In genomic region chr11:43783772-43784171, GRCm38 (mm10) we compare ENCODE assay signal across 8 mouse cellular contexts. TPM values are rescaled to one million over a fixed set of nuclear protein-coding genes. Genes with fewer than 3 reads are reported as not detected.
A peak's percentile ranks its signal among the peaks of the same experiment; 100 is the strongest.
DNase-seq lines count a peak whose midpoint lies in the region; ATAC-seq and TF ChIP-seq lines count a peak whose summit lies in the region.

No protein-coding gene starts in this region.

- TF ChIP-seq CTCF in kidney, postnatal 0 days (IDR thresholded peaks at IDR 0.05; ENCODE audit: low read depth), result peak; percentile 92

- H3K4me3 ChIP-seq in kidney, postnatal 0 days (replicated peaks; ENCODE audit: low read depth, low read length), result no peak overlapping the region
- H3K4me3 ChIP-seq in limb, embryonic 14.5 days (replicated peaks; ENCODE audit: low read length), result no peak overlapping the region
- no peak overlapping the region for H3K4me3 ChIP-seq in neural tube, embryonic 12.5 days

- H3K4me2 ChIP-seq in kidney, postnatal 0 days (ENCODE audit: low read length), result no peak overlapping the region
- no peak overlapping the region for H3K4me2 ChIP-seq in limb, embryonic 14.5 days (replicated peaks; ENCODE audit: low read depth, low read length, severe bottlenecking)
- no peak overlapping the region for H3K4me2 ChIP-seq in neural tube, embryonic 12.5 days (replicated peaks)

- no peak overlapping the region for H3K27ac ChIP-seq in kidney, postnatal 0 days
- no peak overlapping the region for H3K27ac ChIP-seq in limb, embryonic 14.5 days (replicated peaks; ENCODE audit: low read depth, low read length)
- no peak overlapping the region for H3K27ac ChIP-seq in neural tube, embryonic 12.5 days

- no peak overlapping the region for H3K9ac ChIP-seq in kidney, postnatal 0 days (ENCODE audit: low read depth, low read length)
- no peak overlapping the region for H3K9ac ChIP-seq in limb, embryonic 14.5 days (ENCODE audit: low read depth, low read length, severe bottlenecking)
- H3K9ac ChIP-seq in neural tube, embryonic 12.5 days, result no peak overlapping the region

- H3K27me3 ChIP-seq in kidney, postnatal 0 days (ENCODE audit: insufficient read depth, low read length), result no peaks in the 10 kb centered on the region
- H3K27me3 ChIP-seq in limb, embryonic 14.5 days (ENCODE audit: control insufficient read depth, insufficient read depth, low read length), result no peaks in the 10 kb centered on the region
- H3K27me3 ChIP-seq in neural tube, embryonic 12.5 days (replicated peaks), result no peaks in the 10 kb centered on the region

- ATAC-seq in granulocyte monocyte progenitor cell, adult 5-6 weeks (replicated peaks; ENCODE audit: poor library complexity, severe bottlenecking), result peak; percentile 74
- ATAC-seq in kidney, postnatal 0 days (replicated peaks; ENCODE audit: low FRiP score, low read depth), result peak; percentile 66
- ATAC-seq in limb, embryonic 14.5 days (ENCODE audit: low FRiP score, low read depth), result no peak; the same call in 1 of the 2 replicates
- peak; percentile 71 for ATAC-seq in neural tube, embryonic 12.5 days (ENCODE audit: low FRiP score, low read depth)

- no peaks in the 10 kb centered on the region for H3K36me3 ChIP-seq in kidney, postnatal 0 days (ENCODE audit: insufficient read depth, low read length)
- H3K36me3 ChIP-seq in limb, embryonic 14.5 days (ENCODE audit: control insufficient read depth, insufficient read depth, low read length), result no peaks in the 10 kb centered on the region
- no peaks in the 10 kb centered on the region for H3K36me3 ChIP-seq in neural tube, embryonic 12.5 days

- TF ChIP-seq POLR2A in limb, embryonic 14.5 days (IDR thresholded peaks at IDR 0.05; ENCODE audit: borderline replicate concordance, extremely low read depth, insufficient read depth, insufficient read length), result no peak

- WGBS in kidney, postnatal 0 days, result 17% methylated on average over 2 of the region's 2 CpGs
- 19% methylated on average over 2 of the region's 2 CpGs for WGBS in limb, embryonic 14.5 days
- WGBS in neural tube, embryonic 12.5 days, result 10% methylated on average over 2 of the region's 2 CpGs

- H3K4me1 ChIP-seq in kidney, postnatal 0 days (replicated peaks; ENCODE audit: insufficient read depth, low read length), result no peaks in the 10 kb centered on the region
- H3K4me1 ChIP-seq in limb, embryonic 14.5 days (ENCODE audit: control insufficient read depth, insufficient read depth, low read length), result no peaks in the 10 kb centered on the region; the same call in 1 of the 2 replicates
- H3K4me1 ChIP-seq in neural tube, embryonic 12.5 days, result no peaks in the 10 kb centered on the region

- peak; percentile 30 for DNase-seq in A20 (ENCODE audit: low read depth, low spot score)
- peak; percentile 28 for DNase-seq in adrenal gland, adult 8-10 months
- peak; percentile 45 for DNase-seq in embryo, embryonic 11.5 days (ENCODE audit: low read depth, low spot score)
- peak; percentile 79 for DNase-seq in kidney, postnatal 0 days (ENCODE audit: low spot score)
- peak; percentile 58 for DNase-seq in limb, embryonic 14.5 days (ENCODE audit: low spot score)
- DNase-seq in testis, postnatal 10 days (ENCODE audit: low spot score), result peak; percentile 92

- no peaks in the 10 kb centered on the region for H3K9me3 ChIP-seq in kidney, postnatal 0 days (replicated peaks; ENCODE audit: low read length)
- H3K9me3 ChIP-seq in limb, embryonic 14.5 days (ENCODE audit: control insufficient read depth, low read length), result 0 out of 2 replicates have a peak, but pooled peaks cover 2% of the 10 kb centered on the region
- no peaks in the 10 kb centered on the region for H3K9me3 ChIP-seq in neural tube, embryonic 12.5 days

RNA-seq across cellular contexts. Expression of gene Ttc1, which starts 36.0 kb away (rescaled TPM):
- 10 to 100 TPM; 62.0 to 69.8 (median 64.8) TPM for total RNA-seq in adrenal gland, adult 8-10 months (2022)
- 50.8 and 53.2 TPM in 2 replicates for total RNA-seq in granulocyte monocyte progenitor cell, adult 5-6 weeks (2014; fragmentation: Nextera tagmentation)
- 61.2 and 71.2 TPM in 2 replicates for total RNA-seq in granulocyte monocyte progenitor cell, adult 5-6 weeks (2017)
- polyA plus RNA-seq in kidney, postnatal 0 days (2015; fragmentation: Nextera tagmentation; extraction: Ambion mirVana), result 77.6 and 77.8 TPM in 2 replicates
- 28.6 and 40.8 TPM in 2 replicates for polyA plus RNA-seq in limb, embryonic 14.5 days (2012; rRNA removed)
- 61.1 and 66.3 TPM in 2 replicates for polyA plus RNA-seq in limb, embryonic 14.5 days (2014; fragmentation: Nextera tagmentation; extraction: Ambion mirVana)
- 80.7 and 92.9 TPM in 2 replicates for polyA plus RNA-seq in neural tube, embryonic 12.5 days (2016; fragmentation: Nextera tagmentation; extraction: Ambion mirVana)

Comparison
In these comparisons a context has a peak if more than half of its experiments do, and no peak if none do; other contexts are left out.
1. DNase-seq: peak in every context shown above with its lines; median percentile 92 in testis, postnatal 10 days; 79 in kidney, postnatal 0 days; 58 in limb, embryonic 14.5 days; 45 in embryo, embryonic 11.5 days; 30 in A20; 28 in adrenal gland, adult 8-10 months.